Mouse (Mus musculus) adrenal gland, adult 2 months (tissue): ENCODE data around the gene Usp54. TPM values are rescaled to one million over a fixed set of nuclear protein-coding genes. Genes with fewer than 3 reads are reported as not detected.

Experiments
- DNase-seq: peaks from one replicate; pipeline ENCODE4 v3.0.0; 2021
- microRNA-seq, 2 experiments: library from miRNA; unstranded; fragments of <30 nt; microRNA quantifications; one replicate each; pipeline ENCODE4 v1.2.0; 2021
- polyA plus RNA-seq: library from polyadenylated mRNA; depleted of rRNA; stranded (reverse); fragments of >200 nt; gene quantifications from 2 replicates; pipeline ENCODE4 v1.2.3, GENCODE M21; 2012; rRNA removed
- total RNA-seq, 2 experiments: library from RNA; stranded (reverse); gene quantifications; 2 replicates each; pipeline ENCODE4 v1.2.3; 2021

Usp54 gene
- total and polyA plus RNA-seq, 3 experiments: 5.6 to 12.1 (median 11.3) TPM

GRCm38 (mm10) chr14:20502966-20503365 is 137.9 kb downstream of the Usp54 start:
- DNase-seq: no peak

- no peak for DNase-seq
Observed at GRCm38 (mm10) chr14:20499982-20500381, 140.9 kb downstream of the Usp54 start.

Small RNAs within 50 kb of the gene (microRNA-seq; reads per million reads assigned to microRNA genes)
- 0.41 to 0.88 reads per million in 2 experiments for gene Mir6946

Other genes starting within 250 kb of the Usp54 start
- 10 to 100 TPM; 56.4 to 81.3 TPM for gene Mrps16, start 247.4 kb downstream of the Usp54 start, total RNA-seq
- 58.8 and 64.4 TPM in 2 replicates for gene Mrps16, start 247.4 kb downstream of the Usp54 start, polyA plus RNA-seq
- 1 to 10 TPM; 1.1 to 2.9 TPM for gene Cfap70, start 188.8 kb downstream of the Usp54 start, total RNA-seq
- 0.06 and 0.12 TPM in 2 replicates for gene Cfap70, start 188.8 kb downstream of the Usp54 start, polyA plus RNA-seq
- 100 to 1,000 TPM; 109 to 121 TPM for gene Anxa7, start 160.9 kb downstream of the Usp54 start, total RNA-seq
- gene Anxa7, start 160.9 kb downstream of the Usp54 start, polyA plus RNA-seq: 133 and 139 TPM in 2 replicates
- gene Mss51, start 144.2 kb downstream of the Usp54 start, total RNA-seq: under 1 TPM; 0.21 to 0.61 TPM
- 0.07 and 0.10 TPM in 2 replicates for gene Mss51, start 144.2 kb downstream of the Usp54 start, polyA plus RNA-seq
- 10 to 100 TPM; 55.2 to 71.6 TPM for gene Ppp3cb, start 94.5 kb downstream of the Usp54 start, total RNA-seq
- gene Ppp3cb, start 94.5 kb downstream of the Usp54 start, polyA plus RNA-seq: 2.1 and 2.8 TPM in 2 replicates
- not detected for gene Myoz1, start 15.5 kb upstream of the Usp54 start, total RNA-seq
- not detected in 2 replicates for gene Myoz1, start 15.5 kb upstream of the Usp54 start, polyA plus RNA-seq
- gene Synpo2l, start 27.3 kb upstream of the Usp54 start, total RNA-seq: under 1 TPM; 0.17 to 0.35 TPM
- gene Synpo2l, start 27.3 kb upstream of the Usp54 start, polyA plus RNA-seq: 0.13 and 0.35 TPM in 2 replicates
- 100 to 1,000 TPM; 109 to 142 TPM for gene Sec24c, start 33.2 kb upstream of the Usp54 start, total RNA-seq
- gene Sec24c, start 33.2 kb upstream of the Usp54 start, polyA plus RNA-seq: 283 and 329 TPM in 2 replicates
- gene Fut11, start 53.9 kb upstream of the Usp54 start, total RNA-seq: 10 to 100 TPM; 15.5 to 18.0 TPM
- gene Fut11, start 53.9 kb upstream of the Usp54 start, polyA plus RNA-seq: 47.8 and 51.2 TPM in 2 replicates
- 10 to 100 TPM; 66.6 to 93.6 TPM for gene Chchd1, start 61.9 kb upstream of the Usp54 start, total RNA-seq
- 5.9 and 8.5 TPM in 2 replicates for gene Chchd1, start 61.9 kb upstream of the Usp54 start, polyA plus RNA-seq
- 100 to 1,000 TPM in 1 of 2 experiments, 10 to 100 TPM in 1; 95.8 to 128 TPM for gene Zswim8, start 66.5 kb upstream of the Usp54 start, total RNA-seq
- 279 and 287 TPM in 2 replicates for gene Zswim8, start 66.5 kb upstream of the Usp54 start, polyA plus RNA-seq
- 10 to 100 TPM; 24.6 to 25.0 TPM for gene Ndst2, start 93.5 kb upstream of the Usp54 start, total RNA-seq
- gene Ndst2, start 93.5 kb upstream of the Usp54 start, polyA plus RNA-seq: 34.9 and 35.9 TPM in 2 replicates
- 10 to 100 TPM; 51.4 to 67.7 TPM for gene Camk2g, start 153.0 kb upstream of the Usp54 start, total RNA-seq
- 41.7 and 42.8 TPM in 2 replicates for gene Camk2g, start 153.0 kb upstream of the Usp54 start, polyA plus RNA-seq
- 10 to 100 TPM; 31.2 to 64.4 TPM for gene Plau, start 195.6 kb upstream of the Usp54 start, total RNA-seq
- 1.8 and 1.9 TPM in 2 replicates for gene Plau, start 195.6 kb upstream of the Usp54 start, polyA plus RNA-seq